Mouse (Mus musculus) spleen, adult 2 months (tissue): ENCODE data around the gene Tff2. TPM values are rescaled to one million over a fixed set of nuclear protein-coding genes. Genes with fewer than 3 reads are reported as not detected.
A peak's percentile ranks its signal among the peaks of the same experiment; 100 is the strongest.

Source experiments
- DNase-seq, 2 experiments: peaks; one replicate each; pipeline versions ENCODE4 v3.0.0 to v3.0.0-alpha.2; 2012 to 2021; ENCODE audit warnings: low spot score in 2 of 2, low read depth in 1 of 2
- H3K27ac ChIP-seq: fragments of 200-500 bp; 2 replicates; pipeline ENCODE4 v1.5.1; 2012; ENCODE audit warnings: low read length, inconsistent platforms; ENCODE audit not compliant: insufficient read depth
- H3K27me3 ChIP-seq: fragments of 200-500 bp; 2 replicates; pipeline ENCODE4 v1.6.1; 2012; ENCODE audit warnings: mild to moderate bottlenecking, moderate library complexity, low read length, inconsistent platforms; ENCODE audit not compliant: control insufficient read depth, insufficient read depth
- H3K36me3 ChIP-seq: fragments of 200-500 bp; 2 replicates; pipeline ENCODE4 v1.6.1; 2012; ENCODE audit warnings: mild to moderate bottlenecking, low read length, inconsistent platforms; ENCODE audit not compliant: control insufficient read depth, insufficient read depth
- H3K4me1 ChIP-seq: fragments of 200-500 bp; 2 replicates; pipeline ENCODE4 v1.6.1; 2011; ENCODE audit warnings: inconsistent platforms; ENCODE audit not compliant: control insufficient read depth, insufficient read depth, insufficient read length
- H3K4me3 ChIP-seq: fragments of 200-500 bp; 2 replicates; pipeline ENCODE4 v1.5.1; 2011; ENCODE audit warnings: mild to moderate bottlenecking, inconsistent platforms; ENCODE audit not compliant: insufficient read depth, insufficient read length; ENCODE audit errors: extremely low read depth
- CTCF ChIP-seq: fragments of 200-500 bp; IDR thresholded peaks from 2 replicates; pipeline ENCODE4 v1.5.1; 2011; ENCODE audit warnings: mild to moderate bottlenecking, inconsistent platforms; ENCODE audit not compliant: insufficient read depth, insufficient read length, insufficient replicate concordance; ENCODE audit errors: extremely low read depth
- POLR2A ChIP-seq: fragments of 200-500 bp; IDR thresholded peaks from 2 replicates; pipeline ENCODE4 v1.6.1; 2011; ENCODE audit warnings: low read depth, low read length, inconsistent platforms
- WGBS: fragments of 180-500 bp; shearing (Covaris S2); methylation state at CpG from one replicate; pipeline ENCODE4 v1.1.7; 2018; 5-methylcytosine and 5-hydroxymethylcytosine counted together
- polyA plus RNA-seq: library from polyadenylated mRNA; depleted of rRNA; stranded (reverse); fragments of >200 nt; gene quantifications from 2 replicates; pipeline ENCODE4 v1.2.3, GENCODE M21; 2012

Tff2 gene
- polyA plus RNA-seq, 1 experiment: 214 TPM

DNA sequence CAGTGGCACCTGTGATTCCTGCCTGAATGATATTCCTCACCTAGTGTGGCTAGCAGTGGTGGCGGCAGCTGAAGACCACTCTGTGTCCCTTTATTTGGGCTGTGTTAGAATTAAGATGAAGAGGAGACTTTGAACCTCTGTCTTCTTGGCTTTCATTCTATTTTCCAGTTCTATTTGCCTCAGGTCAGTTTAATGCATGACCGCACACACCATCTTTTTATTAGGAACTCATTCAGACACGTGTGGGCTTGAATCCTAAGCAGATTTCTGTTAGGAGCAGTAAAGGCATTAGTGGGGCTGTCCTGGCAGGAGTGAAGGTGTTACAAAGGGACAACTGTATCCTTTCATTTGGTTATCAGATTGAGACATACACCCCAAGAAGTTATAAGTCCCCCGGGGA lies 16.2 kb upstream of the Tff2 start:
- Histone ChIP-seq H3K4me1 (no peaks in the 10 kb centered on the region), H3K27me3 (no peaks in the 10 kb centered on the region), H3K4me3 (no peak overlapping the region), H3K36me3 (no peaks in the 10 kb centered on the region), H3K27ac (no peak overlapping the region)
- no peak for TF ChIP-seq CTCF
- no peak for TF ChIP-seq POLR2A
- 87% methylated on average over 4 of the region's 4 CpGs for WGBS
- DNase-seq: no peak

DNA sequence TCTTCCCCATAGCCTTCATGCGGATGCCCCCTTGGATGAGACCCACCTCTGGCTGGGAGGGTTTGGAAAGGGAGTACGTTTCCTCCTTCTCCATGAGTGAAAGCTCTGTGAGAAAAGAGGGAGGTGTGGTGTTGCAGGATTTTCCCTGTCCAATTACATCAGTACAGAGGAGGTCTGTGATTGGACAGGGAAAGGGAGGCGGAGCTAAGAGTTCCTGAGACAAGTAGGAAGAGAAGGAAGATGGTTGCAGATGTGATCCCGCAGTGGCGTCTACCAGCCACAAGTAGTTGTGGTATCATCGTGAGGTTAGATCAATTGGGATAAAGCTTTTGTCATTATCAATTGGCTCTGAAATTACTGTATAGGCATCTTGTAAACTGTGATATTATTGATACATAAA lies 13.8 kb upstream of the Tff2 start:
- TF ChIP-seq POLR2A (no peak), CTCF (no peak)
- no peak overlapping the region for H3K27ac ChIP-seq
- H3K27me3 ChIP-seq: no peaks in the 10 kb centered on the region
- no peaks in the 10 kb centered on the region for H3K36me3 ChIP-seq
- DNase-seq: no peak
- no peaks in the 10 kb centered on the region for H3K4me1 ChIP-seq
- H3K4me3 ChIP-seq: no peak overlapping the region
- WGBS: 90% methylated on average over 6 of the region's 6 CpGs

DNA sequence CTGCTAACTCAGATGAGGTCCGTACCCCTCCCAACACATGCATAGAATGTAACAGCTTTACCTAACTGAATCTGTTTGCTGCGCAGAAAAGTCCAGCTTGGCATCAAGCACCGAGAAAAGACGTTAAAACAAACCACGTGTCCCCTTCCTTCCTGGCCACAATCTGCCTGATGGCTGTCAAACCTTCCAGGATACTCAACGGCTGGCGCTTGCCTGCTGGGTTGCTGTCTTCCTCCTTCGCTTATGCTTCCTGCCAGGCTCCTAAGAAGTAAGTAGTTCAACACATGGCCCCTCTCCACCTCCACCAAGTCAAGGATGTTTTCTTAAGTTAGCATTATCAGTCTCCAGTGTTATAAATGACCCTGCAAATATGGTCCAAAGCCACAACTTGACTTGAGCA lies 9.7 kb upstream of the Tff2 start:
- no peak for DNase-seq
- Histone ChIP-seq H3K4me1 (no peaks in the 10 kb centered on the region), H3K36me3 (no peaks in the 10 kb centered on the region), H3K27me3 (no peaks in the 10 kb centered on the region), H3K4me3 (no peak overlapping the region), H3K27ac (no peak overlapping the region)
- WGBS: 14% methylated on average over 8 of the region's 8 CpGs
- TF ChIP-seq CTCF: no peak
- no peak for TF ChIP-seq POLR2A

DNA sequence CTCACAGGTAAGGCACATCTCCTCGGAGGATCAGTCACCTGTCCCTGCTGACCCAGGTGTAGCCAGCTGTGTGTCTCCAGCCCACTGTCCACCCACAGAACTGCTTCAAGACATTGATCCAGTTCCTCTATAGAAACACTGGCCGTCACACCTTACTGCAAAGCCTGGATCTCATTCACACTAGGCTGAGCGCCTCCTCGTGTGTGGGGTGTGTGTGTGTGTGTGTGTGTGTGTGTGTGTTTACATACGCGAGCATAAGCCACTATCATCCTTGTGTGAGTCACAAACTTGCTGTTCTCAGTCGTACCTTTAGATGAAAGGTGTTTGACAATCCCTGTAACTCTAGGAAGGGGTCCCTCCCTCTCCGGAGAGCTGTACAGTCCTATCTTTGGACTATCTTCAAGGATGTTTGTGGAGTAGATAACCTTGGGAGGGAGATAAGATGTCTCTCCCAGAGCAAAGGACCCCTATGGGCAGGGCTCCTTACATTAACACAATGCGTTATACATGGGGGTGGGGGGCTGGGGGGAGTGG lies 9.0 kb upstream of the Tff2 start:
- WGBS: 89% methylated on average over 9 of the region's 9 CpGs
- no peaks in the 10 kb centered on the region for H3K4me1 ChIP-seq
- TF ChIP-seq CTCF (no peak), POLR2A (no peak)
- H3K36me3 ChIP-seq: no peaks in the 10 kb centered on the region
- H3K27me3 ChIP-seq: no peaks in the 10 kb centered on the region
- H3K4me3 ChIP-seq: no peak overlapping the region
- no peak for DNase-seq
- H3K27ac ChIP-seq: no peak overlapping the region

DNA sequence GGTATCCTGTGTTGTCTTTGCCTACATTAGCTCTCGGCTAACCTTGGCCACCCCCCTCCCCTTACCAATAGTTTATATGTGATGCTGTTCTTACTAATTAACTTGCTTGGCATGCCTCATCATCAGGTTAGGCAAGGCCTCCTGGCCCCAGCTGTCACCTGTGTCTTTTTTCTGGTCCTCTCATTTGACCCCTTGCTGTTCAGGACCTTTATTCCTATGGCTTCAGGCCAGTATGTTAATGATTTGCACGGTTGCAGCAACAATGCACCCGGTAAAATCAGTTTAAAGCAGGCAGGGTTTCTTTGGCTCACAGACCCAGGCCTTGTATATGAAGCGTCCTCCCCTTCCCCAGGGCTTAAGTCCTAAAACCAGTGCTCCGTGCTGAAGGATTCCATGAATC lies 8.4 kb upstream of the Tff2 start:
- H3K27ac ChIP-seq: no peak overlapping the region
- DNase-seq: no peak
- H3K4me3 ChIP-seq: no peak overlapping the region
- no peaks in the 10 kb centered on the region for H3K4me1 ChIP-seq
- H3K27me3 ChIP-seq: no peaks in the 10 kb centered on the region
- no peak for TF ChIP-seq POLR2A
- TF ChIP-seq CTCF: no peak
- H3K36me3 ChIP-seq: no peaks in the 10 kb centered on the region
- 86% methylated on average over 5 of the region's 5 CpGs for WGBS

DNA sequence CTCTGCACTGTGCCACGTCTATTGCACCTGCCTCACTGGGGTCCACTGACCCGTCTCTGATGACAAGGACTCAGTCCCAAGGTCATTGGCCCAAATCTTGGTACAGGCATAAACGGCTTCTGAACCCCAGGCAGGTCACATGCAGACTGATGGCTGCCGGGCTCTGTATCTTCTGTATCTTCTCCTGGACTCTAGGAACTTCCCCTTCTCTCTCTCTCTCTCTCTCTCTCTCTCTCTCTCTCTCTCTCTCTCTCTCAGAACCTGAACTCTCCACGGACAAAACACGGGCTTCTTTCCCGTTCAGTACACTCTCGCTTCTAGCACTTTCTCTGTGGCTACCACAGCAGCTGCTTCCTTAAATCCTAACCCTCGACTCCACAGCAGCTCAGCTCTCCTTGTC lies 1.9 kb upstream of the Tff2 start:
- Histone ChIP-seq H3K4me3 (no peak overlapping the region), H3K27me3 (no peaks in the 10 kb centered on the region), H3K27ac (no peak overlapping the region), H3K36me3 (no peaks in the 10 kb centered on the region), H3K4me1 (no peaks in the 10 kb centered on the region)
- TF ChIP-seq CTCF (no peak), POLR2A (no peak)
- 44% methylated on average over 9 of the region's 9 CpGs for WGBS
- DNase-seq: no peak

DNA sequence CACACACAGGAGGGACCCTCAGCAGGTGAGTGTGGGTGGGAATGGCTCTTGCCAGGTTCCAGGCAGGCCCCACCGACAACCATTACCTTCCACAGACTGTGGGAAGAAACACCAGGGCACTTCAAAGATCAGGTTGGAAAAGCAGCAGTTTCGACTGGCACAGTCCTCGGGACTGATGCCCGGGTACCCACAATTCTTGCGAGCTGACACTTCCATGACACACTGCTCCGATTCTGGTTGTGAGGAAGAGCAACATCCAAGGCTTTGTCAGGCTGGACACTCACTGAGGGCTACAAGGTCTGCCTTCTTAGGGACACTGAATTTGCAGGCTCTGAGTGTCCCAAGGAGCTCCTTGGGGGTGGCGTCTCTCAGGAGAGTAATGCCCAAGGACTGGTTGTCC lies 2.0 kb downstream of the Tff2 start:
- Histone ChIP-seq H3K27me3 (no peaks in the 10 kb centered on the region), H3K27ac (no peak overlapping the region), H3K4me1 (no peaks in the 10 kb centered on the region), H3K4me3 (no peak overlapping the region), H3K36me3 (no peaks in the 10 kb centered on the region)
- WGBS: 98% methylated on average over 7 of the region's 7 CpGs
- DNase-seq: no peak
- TF ChIP-seq CTCF (no peak), POLR2A (no peak)

DNA sequence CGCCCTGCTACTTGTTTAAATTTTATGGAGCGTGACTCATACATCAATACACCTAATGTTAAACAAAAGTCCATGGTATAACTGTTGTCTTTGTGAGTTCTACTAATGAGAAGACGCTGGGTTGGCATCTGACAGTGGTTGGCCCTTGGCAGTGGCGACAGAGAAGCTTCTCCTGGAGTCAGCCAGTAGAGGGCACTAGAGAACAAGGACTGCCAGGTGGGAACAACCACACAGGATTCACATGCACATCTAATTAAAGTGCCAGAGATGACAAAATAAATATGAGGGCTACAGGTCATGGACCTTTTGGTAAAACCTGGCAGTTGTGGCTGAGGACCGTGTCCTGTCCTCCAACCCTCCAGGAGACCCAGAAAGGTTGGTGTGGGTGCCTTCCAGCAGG lies 5.7 kb downstream of the Tff2 start:
- peak; percentile 40 to 60 for DNase-seq
- Histone ChIP-seq H3K36me3 (no peaks in the 10 kb centered on the region), H3K4me1 (no peaks in the 10 kb centered on the region), H3K27ac (no peak overlapping the region), H3K4me3 (no peak overlapping the region), H3K27me3 (no peaks in the 10 kb centered on the region)
- TF ChIP-seq CTCF (peak; percentile 74; the same call in 1 of the 2 replicates), POLR2A (no peak)
- 31% methylated on average over 5 of the region's 5 CpGs for WGBS
